Mouse (Mus musculus): ENCODE measurements around the gene Slc28a1.

Gene Slc28a1

DNA sequence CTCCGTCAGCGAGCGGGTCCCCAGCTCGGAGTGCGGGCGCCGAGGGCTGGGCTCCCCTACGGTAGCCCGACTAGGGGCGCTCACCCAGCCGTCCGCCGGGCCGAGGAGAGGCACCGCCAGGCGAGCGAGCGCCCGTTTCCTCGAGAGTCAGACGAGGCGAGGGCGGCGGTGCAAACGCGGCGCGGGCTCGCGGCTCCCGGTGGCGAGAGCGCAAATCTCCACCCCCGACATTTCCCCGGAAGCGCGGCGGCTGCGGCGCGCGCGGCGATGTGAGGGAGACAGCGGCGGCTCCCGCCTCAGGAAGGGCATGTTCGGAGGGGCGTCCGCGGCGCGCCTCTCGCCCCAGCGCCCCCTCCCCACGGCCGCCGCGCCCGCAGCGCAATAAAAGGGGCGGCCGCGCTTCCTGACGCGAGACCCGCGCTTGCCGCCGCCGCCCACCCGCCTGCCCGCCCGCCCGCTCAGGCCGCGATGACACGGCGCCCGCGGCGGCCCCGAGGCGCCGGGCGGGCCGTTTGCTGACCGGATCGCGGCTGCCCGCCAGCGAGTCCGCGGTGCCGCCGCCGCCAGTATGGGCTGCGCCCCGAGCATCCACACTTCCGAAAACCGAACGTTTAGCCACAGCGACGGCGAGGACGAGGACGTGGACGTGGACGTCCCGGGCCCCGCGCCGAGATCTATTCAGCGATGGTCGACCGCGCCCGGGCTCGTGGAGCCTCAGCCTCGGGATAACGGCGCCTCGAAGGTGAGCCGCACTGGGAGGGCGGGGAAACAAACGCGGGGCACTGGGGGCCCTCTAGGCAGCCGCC lies 99.0 kb downstream of the Slc28a1 start, which contains the start of gene Pde8a:
Pde8a (plus strand) TSS at position 250 of the 806 bp plus-strand sequence.
- DNase-seq (ENCODE audit: low spot score) = no peak

DNA sequence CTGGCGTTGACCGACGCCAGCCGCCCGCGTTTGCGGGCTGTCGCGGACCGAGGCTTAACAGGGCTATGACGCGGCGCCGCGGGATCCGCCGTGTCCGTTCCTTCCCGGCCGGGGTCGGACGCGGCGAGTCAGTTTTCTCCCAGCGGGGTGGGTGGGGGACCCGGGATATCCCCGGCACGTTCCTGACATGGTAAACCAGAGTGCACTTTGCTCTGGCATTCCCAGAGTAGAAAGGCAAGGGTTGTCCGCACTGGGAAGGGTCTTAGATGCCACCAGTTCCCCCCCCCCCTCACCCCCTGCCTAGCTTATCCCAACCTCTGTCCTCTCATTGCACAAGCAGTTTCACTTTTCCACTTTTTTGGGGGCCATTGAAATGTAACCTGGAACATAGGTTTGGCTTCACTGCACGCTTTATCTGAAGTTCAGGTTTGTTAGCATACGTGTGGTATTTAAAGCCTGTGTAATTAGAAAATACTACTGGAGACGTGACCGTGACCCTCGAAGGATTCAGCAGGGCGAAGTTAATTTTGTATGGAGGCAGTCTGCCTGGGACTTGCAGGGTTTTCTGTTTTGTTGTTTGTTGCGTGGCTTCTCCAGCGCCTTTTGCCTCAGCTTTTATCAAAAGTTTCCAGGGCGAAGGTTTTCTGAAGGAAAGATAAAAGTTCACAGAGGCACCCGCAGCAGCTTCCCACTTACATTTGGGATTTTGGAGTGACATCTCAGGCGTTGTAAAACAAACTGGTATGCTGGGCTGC lies 99.7 kb downstream of the Slc28a1 start:
- no peak for DNase-seq (ENCODE audit: low spot score)

DNA sequence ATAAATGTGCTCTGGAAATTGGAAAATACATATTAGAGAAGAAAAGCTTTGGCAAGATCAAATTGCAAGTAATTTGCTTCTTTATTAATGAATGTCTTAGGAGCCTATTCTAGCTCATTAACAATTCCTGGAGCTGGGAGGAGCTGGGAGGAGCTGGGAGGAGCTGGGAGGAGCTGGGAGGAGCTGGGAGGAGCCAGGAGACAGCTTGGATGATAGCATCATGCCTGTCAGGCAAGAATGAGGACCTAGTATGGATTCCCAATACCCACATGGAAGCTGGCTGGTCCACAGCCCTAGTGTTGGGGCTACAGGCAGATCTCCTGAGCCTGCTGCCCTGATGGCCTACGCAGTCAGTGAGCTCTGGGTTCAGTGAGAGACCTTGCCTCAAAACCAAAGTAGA lies 101.4 kb downstream of the Slc28a1 start:
- DNase-seq (ENCODE audit: low spot score) = no peak

DNA sequence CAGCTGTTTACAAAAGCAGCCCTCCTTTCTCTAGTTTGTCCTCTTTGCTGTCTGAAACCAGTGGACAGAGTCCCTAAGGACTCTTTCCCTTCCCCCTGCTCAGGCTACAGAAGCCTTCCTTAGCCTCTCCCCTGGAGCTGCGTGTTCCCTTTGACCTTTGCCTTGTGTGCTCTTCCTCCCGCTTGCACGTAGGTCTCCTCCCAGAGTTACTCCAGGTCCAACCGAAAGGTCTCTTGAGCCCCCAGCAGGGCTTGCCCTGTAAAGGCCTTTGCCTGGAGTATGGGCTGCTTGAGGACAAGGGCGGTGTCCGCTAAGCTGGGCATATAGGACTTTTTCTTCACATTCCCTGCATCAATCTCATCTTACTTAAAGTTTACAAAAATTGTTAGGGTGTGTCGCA lies 104.7 kb downstream of the Slc28a1 start:
- DNase-seq (ENCODE audit: low spot score) = no peak

Measured in MN1 (cell line).